Mouse (Mus musculus) lung, postnatal 0 days (tissue): ENCODE measurements around the gene Ctdsp1.

Source experiments
- CTCF ChIP-seq: IDR thresholded peaks from 2 replicates; pipeline ENCODE4 v1.5.1; 2016; ENCODE audit warnings: antibody characterized with exemption, mild to moderate bottlenecking
- EP300 ChIP-seq: IDR thresholded peaks from 2 replicates; pipeline ENCODE4 v1.6.1; 2016; ENCODE audit warnings: antibody characterized with exemption, mild to moderate bottlenecking, control low read depth

GRCm38 (mm10) chr1:74380484-74380883 lies 10.8 kb upstream of the Ctdsp1 start:
- TF ChIP-seq CTCF (no peak), EP300 (no peak)
